Mouse (Mus musculus) c-Kit-negative CD71-positive TER-119-positive erythroid progenitor cells, embryonic 14.5 days (primary cell): ENCODE data around the gene Eps8.
"Not testable (repeated sequence)": the region's sequence is repeated elsewhere in the genome, so short reads cannot be mapped to it uniquely, and the experiment has no call there.

ENCODE experiments used
- DNase-seq: peaks from one replicate; pipeline ENCODE4 v3.0.0-alpha.2; 2013; ENCODE audit warnings: low read depth, low spot score

The Eps8 gene

DNA sequence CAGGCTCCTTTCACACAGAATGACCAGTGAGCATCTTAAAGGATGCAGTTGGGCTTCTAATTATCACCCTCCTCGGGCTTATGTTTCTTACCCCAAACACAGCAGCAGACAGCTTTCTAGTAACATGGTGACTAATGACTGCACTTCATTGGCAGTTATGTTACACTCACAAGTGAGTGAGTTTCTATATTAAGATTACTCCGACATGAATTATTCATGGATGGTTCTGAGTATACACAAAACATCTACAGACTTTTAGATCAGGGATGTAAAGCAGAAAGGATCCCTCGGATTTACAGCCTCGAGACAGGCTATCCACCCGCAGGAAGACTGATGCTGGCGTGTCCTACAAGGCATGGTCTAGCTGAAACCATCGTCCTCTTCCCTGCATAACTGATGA is 171.8 kb downstream of the Eps8 start:
- no peak for DNase-seq

- DNase-seq, result not testable (repeated sequence)
Observed at GRCm38 (mm10) chr6:137475695-137476094, 179.0 kb downstream of the Eps8 start.

DNA sequence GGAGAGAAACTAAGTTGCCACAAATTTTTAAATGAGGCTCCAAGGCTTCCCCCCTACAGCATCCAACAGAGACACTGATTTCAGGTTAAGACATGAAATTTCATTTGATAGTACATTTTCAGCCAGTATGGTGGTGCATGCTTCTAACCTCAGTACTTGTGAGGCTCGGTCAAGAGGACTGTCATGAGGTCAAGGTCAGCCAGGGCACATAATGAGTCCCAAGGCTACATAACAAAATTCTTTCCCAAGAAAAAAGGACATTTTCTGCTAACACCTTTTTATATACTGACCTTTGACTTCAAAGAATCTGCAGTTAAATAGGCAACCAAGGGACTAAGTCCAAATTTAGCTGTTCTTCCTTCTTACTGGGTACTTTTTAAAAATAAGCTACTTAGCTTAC is 181.2 kb downstream of the Eps8 start:
- no peak for DNase-seq

- no peak for DNase-seq
Observed at GRCm38 (mm10) chr6:137472129-137472528, 182.5 kb downstream of the Eps8 start.

DNA sequence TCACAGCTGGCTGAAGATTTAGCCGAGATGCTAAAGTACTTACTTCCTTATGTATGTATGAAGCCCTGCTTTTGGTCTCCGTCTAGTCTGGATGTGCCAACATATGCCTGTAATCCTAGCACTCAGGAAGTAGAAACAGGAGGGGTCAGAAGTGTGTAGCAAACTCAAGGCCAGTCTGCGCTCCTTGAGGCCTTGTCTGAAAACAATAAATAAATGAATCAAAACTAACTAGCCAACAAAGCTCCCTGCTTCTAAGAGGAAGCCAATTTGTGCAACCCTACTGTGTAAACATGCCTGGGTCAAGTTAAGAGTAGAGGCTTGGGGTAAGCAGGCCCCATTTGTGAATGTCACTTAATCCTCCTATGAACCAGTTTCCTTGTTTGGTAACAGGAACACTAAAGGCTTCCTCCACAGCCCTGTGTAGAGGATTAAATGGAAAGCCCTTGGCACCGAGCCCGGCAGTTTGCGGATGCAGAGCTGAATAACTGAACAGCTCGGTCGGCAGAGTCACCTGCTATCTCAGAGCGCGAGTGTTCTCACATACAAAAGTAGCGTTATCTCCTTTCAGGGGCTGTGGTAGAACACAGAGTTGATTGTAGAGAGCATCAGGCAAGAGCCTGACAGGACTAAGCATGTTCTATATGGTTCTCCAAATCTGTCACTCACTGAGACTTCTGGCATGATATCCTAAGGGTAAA is 183.6 kb downstream of the Eps8 start:
- no peak for DNase-seq

DNA sequence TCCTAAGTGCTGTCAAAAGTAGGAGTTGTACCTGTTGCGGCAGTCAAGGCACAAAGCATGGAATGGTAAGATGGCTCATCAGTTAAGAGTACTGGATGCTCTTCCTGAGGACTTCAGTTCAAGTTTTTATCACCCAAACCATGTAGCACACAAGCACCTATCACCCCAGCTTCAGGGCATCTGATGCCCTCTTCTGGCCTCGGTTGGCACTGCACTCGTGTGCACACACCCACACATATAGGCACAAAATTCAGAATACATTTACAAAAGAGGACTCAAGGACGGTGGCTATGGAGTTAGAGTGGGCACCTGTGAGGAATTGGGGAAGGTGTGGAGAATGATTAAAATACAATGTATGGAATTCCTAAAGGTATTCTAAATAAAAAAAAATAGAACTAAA is 185.1 kb downstream of the Eps8 start:
- DNase-seq, result no peak

DNA sequence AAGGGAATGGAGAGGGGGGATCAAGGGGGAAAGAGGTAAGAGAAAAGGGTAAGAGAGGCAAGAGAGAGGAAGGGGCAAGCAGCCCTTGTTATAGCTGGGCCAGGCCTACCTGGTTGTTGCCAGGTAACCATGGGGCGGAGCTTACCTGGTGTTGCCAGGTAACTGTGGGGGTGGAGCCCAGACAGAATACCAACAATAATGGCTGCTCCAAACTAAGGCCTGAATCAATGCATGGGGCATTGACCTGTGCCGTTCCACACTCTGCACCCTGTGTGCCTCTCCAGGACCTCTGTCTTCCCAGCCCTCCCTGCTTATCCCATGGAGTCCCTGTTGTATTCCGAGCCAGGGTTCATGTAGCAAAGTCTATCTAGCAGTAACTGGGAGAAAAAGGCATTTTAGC is 187.0 kb downstream of the Eps8 start:
- no peak for DNase-seq

DNA sequence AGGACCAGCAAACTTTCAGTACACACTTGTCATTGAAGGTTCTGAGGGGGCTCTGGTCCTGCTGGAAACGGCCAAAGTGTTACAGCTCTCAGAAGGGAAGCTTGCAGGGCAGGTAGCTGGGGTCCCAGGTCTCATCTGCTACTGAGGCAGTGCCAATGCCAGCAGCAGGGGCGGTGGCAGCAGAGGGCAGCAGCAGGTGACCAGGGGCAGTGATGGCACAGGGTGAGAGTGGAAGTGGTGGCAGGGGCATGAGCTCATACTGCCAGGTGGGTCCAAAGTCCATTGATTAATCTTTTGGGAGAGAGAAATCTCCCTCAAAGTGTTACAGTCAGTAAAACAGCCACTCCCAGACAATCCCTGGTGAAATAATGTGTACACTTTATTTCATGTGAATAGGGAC is 188.4 kb downstream of the Eps8 start:
- DNase-seq, result no peak

- no peak for DNase-seq
Observed at GRCm38 (mm10) chr6:137465253-137465652, 189.4 kb downstream of the Eps8 start.

GRCm38 (mm10) chr6:137463771-137464170 is 190.9 kb downstream of the Eps8 start:
- DNase-seq, result no peak

DNA sequence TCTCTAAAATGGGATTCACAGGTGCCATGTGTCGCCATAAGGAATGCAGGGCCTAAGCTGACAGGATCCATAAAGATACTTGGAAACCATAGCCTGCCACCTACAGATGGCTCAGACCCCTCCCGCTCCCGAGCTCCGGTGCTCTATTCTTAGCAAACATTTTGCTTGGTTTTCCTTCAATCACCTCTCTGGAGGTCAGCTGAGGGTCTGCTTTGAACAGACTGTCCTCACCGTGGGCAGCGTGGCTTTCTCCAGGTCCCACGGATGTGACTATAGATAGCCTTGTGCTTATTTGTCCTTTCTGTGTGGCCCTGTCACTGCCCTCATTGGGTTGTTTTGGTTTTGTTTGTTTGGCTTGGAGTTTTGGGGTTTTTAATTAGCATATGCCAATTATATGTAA is 196.5 kb downstream of the Eps8 start:
- no peak for DNase-seq

GRCm38 (mm10) chr6:137457210-137457609 is 197.5 kb downstream of the Eps8 start:
- DNase-seq, result no peak

GRCm38 (mm10) chr6:137456064-137456463 is 198.6 kb downstream of the Eps8 start:
- no peak for DNase-seq

DNA sequence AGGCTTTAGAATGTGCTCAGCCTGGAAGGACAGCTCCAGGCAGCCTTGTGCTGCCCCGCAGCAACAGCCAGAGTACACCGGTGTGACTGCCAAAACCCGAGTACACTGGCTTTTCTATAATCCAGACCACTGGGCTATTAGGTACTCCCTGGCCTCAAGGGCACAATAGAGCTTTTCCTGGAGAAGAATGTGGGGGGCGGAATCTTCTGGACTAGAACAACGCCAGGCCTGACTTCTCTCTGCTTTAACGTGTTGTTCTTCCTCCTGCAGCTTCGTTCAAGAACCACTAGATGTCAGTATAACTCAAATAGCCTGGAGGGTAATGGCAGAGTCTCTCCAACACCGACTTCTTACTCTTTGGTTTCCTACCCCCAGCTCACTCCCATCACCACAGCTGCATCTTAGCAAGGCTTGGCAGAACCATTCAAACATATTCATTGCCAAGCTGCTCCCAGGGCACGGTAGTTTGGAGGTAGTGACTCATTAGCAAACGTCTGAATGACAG is 199.1 kb downstream of the Eps8 start:
- DNase-seq, result no peak

DNA sequence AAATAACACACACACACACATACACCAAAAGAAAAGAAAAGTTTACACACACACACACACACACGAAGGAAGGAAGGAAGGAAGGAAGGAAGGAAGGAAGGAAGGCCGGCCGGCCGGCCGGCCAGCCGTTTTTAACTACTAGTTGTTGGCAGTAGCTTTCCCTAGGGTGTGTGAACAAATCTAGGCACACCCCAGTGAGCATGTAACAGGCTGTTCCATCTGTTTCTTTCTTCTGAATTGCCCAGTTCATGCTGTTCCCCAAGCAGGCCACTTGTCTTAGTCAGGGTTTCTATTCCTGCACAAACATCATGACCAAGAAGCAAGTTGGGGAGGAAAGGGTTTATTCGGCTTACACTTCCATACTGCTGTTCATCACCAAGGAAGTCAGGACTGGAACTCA is 208.6 kb downstream of the Eps8 start:
- not testable (repeated sequence) for DNase-seq

DNA sequence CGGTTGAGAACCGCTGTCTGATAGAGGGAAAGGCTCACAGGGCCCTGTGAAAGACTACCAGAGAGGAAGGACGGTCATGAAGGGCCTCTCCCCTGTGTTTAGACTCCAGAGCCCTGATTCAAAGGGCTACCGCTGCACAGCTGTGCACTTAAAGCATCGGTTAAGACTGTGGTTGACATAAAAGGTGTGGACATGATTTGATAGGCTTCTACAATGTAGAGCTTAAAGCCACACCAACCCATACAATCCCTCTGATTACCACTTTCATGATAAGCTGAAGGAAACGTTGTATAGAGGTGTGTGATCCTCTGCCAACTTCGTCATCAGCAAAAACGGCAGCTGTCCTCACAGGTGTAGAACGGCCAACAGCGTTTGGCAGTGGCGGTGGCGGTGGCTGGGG is 211.6 kb downstream of the Eps8 start:
- no peak for DNase-seq

- DNase-seq, result no peak
Observed at GRCm38 (mm10) chr6:137440559-137441486, 213.9 kb downstream of the Eps8 start.

- no peak for DNase-seq
Observed at GRCm38 (mm10) chr6:137437902-137438580, 216.6 kb downstream of the Eps8 start.

- DNase-seq, result no peak
Observed at GRCm38 (mm10) chr6:137437486-137437885, 217.2 kb downstream of the Eps8 start.

DNA sequence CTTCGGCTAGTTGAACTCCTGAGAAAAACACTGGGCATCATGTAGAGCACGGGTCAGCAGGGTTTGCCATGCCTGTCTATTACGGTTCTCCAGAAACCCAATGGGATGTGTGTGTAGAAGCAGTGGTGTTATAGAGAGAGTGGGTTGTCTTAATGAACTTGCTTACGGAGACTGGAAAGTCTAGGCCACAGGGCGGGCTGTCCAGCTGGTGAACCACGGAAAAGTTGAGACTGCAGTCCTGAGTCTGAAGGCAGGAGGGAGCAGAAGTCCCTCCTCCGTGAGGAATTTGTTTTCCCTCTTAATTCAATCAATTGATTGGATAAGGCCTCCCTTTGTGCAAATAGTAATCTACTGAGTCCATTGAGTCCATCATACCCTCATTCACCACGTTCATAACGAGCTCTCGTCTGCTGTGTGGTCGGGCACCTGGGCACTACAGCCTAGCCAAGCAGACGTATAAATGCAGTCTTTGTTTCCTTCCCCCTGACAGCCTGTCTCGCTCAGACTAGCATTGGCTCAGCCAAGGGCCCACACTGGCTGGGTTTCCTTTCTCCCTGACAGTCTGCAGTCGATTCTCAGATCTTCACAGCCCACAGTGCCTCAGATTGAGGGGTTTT is 221.0 kb downstream of the Eps8 start:
- no peak for DNase-seq
